In genomic region chr4:114511649-114512048, GRCm38 (mm10) we compare ENCODE assay signal across 21 mouse cellular contexts.
"Had no signal": no experiment of that assay in that cellular context is flagged by ENCODE, and none has a peak within 500 bp of the region (broad histone marks: within the 10 kb centered on the region; RNA-seq: fewer than 3 reads in every experiment).

No protein-coding gene starts in this region.

- H3K4me1 ChIP-seq: hindbrain, embryonic 13.5 days; liver, embryonic 12.5 days had no signal

- H3K27me3 ChIP-seq: heart, embryonic 15.5 days; hindbrain, embryonic 13.5 days; hindbrain, embryonic 15.5 days; kidney, embryonic 15.5 days; limb, embryonic 15.5 days; liver, embryonic 12.5 days had no signal

- ATAC-seq: forebrain, postnatal 0 days; hindbrain, postnatal 0 days; intestine, embryonic 16.5 days; liver, embryonic 12.5 days had no signal

- H3K4me3 ChIP-seq: heart, embryonic 13.5 days; heart, embryonic 15.5 days; hindbrain, embryonic 13.5 days; hindbrain, embryonic 15.5 days; kidney, embryonic 15.5 days; limb, embryonic 13.5 days; limb, embryonic 15.5 days; liver, embryonic 12.5 days had no signal

- H3K4me2 ChIP-seq: heart, embryonic 11.5 days; heart, embryonic 13.5 days; heart, embryonic 15.5 days; hindbrain, embryonic 13.5 days; hindbrain, embryonic 15.5 days; kidney, embryonic 15.5 days; limb, embryonic 13.5 days; limb, embryonic 15.5 days; liver, embryonic 12.5 days had no signal

- H3K27ac ChIP-seq: heart, embryonic 13.5 days; heart, embryonic 15.5 days; hindbrain, embryonic 13.5 days; hindbrain, embryonic 15.5 days; hindbrain, postnatal 0 days; kidney, embryonic 15.5 days; kidney, postnatal 0 days; limb, embryonic 13.5 days; limb, embryonic 15.5 days; liver, embryonic 12.5 days had no signal

- H3K36me3 ChIP-seq: heart, embryonic 13.5 days; heart, embryonic 15.5 days; hindbrain, embryonic 13.5 days; hindbrain, embryonic 15.5 days; kidney, embryonic 15.5 days; limb, embryonic 13.5 days; limb, embryonic 15.5 days; liver, embryonic 12.5 days had no signal

- H3K9me3 ChIP-seq: heart, embryonic 13.5 days; heart, embryonic 15.5 days; hindbrain, embryonic 13.5 days; hindbrain, embryonic 15.5 days; kidney, embryonic 15.5 days; limb, embryonic 13.5 days; limb, embryonic 15.5 days; liver, embryonic 12.5 days had no signal

- DNase-seq: forebrain, postnatal 0 days; gastrocnemius, postnatal 14 days; gastrocnemius, postnatal 36 days; heart, postnatal 10 days; kidney, adult 11 months; kidney, postnatal 14 days; layer of hippocampus, adult 9-11 months; layer of hippocampus, postnatal 36 days; left cerebral cortex, postnatal 4 days had no signal

- H3K9ac ChIP-seq: forebrain, postnatal 0 days; heart, embryonic 13.5 days; heart, embryonic 15.5 days; hindbrain, embryonic 13.5 days; hindbrain, embryonic 15.5 days; kidney, embryonic 15.5 days; limb, embryonic 13.5 days; limb, embryonic 15.5 days; liver, embryonic 12.5 days had no signal
